Mouse (Mus musculus) neural tube, embryonic 14.5 days (tissue): ENCODE measurements at regions not wholly inside any gene's neighbourhood (a gene's known extent, or its start where the extent isn't known, plus 50 kb on each side); places are given as distances from the start of the nearest gene placed in this dataset.

Experiments used
- ATAC-seq: fragments of 200-750 bp; cut with Nextera tagmentation; 2 replicates; pipeline ENCODE4 v1.8.0; 2017; ENCODE audit warnings: low read depth, mild to moderate bottlenecking, moderate TSS enrichment, moderate library complexity
- H3K27ac ChIP-seq: fragments of 300-500 bp; sonication (generic); 2 replicates; pipeline ENCODE4 v1.5.1; 2014; ENCODE audit warnings: low read depth, mild to moderate bottlenecking, control low read depth, low read length, moderate library complexity, mixed read lengths
- H3K27me3 ChIP-seq: fragments of 300-500 bp; sonication (generic); 2 replicates; pipeline ENCODE4 v1.6.1; 2014; ENCODE audit warnings: low read length; ENCODE audit not compliant: control insufficient read depth, insufficient read depth
- H3K36me3 ChIP-seq: fragments of 300-500 bp; sonication (generic); 2 replicates; pipeline ENCODE4 v1.6.1; 2014; ENCODE audit warnings: low read length, mixed read lengths; ENCODE audit not compliant: control insufficient read depth, insufficient read depth
- H3K4me1 ChIP-seq: fragments of 300-500 bp; sonication (generic); 2 replicates; pipeline ENCODE4 v1.6.1; 2014; ENCODE audit warnings: low read length; ENCODE audit not compliant: control insufficient read depth, insufficient read depth
- H3K4me2 ChIP-seq: fragments of 300-500 bp; sonication (generic); 2 replicates; pipeline ENCODE4 v1.6.1; 2014; ENCODE audit warnings: mild to moderate bottlenecking, low read depth, low read length, control low read depth
- H3K4me3 ChIP-seq: fragments of 300-500 bp; sonication (generic); 2 replicates; pipeline ENCODE4 v1.5.1; 2014; ENCODE audit warnings: low read depth, low read length, control low read depth, mixed read lengths
- H3K9ac ChIP-seq: fragments of 300-500 bp; sonication (generic); replicated peaks from 2 replicates; pipeline ENCODE4 v1.6.1; 2014; ENCODE audit warnings: low read depth, mild to moderate bottlenecking, control low read depth, low read length, mixed read lengths
- H3K9me3 ChIP-seq: fragments of 300-500 bp; sonication (generic); 2 replicates; pipeline ENCODE4 v1.6.1; 2016; ENCODE audit warnings: low read length; ENCODE audit not compliant: control insufficient read depth
- WGBS: fragments of 180-500 bp; shearing (Covaris S2); extraction: QIAGEN DNeasy Blood & Tissue Kit; methylation state at CpG from one replicate; pipeline ENCODE4 v1.1.7; 2014; 5-methylcytosine and 5-hydroxymethylcytosine counted together

DNA sequence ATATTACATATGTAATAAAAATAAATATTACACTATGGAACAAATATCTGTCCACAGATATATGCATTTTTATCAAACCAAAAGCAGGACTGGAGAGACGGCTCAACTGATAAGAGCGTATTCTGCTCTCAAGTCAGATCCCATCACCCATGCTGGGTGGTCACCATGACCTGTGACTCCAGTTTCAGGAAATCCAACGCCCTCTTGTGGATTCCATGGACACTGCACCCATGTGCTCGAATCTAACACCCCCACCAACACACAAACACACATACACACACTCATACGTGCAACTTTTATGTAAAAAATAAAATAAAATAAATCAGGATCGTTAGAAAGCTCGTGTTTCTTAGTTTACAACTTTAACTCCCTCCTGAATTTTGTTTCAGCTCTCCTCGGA lies 76.7 kb upstream of the Otud4 start:
- no peaks in the 10 kb centered on the region for H3K9me3 ChIP-seq
- no peak overlapping the region for H3K9ac ChIP-seq
- H3K27ac ChIP-seq, result no peak overlapping the region
- no peak overlapping the region for H3K4me2 ChIP-seq
- H3K4me3 ChIP-seq, result no peak overlapping the region
- no peaks in the 10 kb centered on the region for H3K4me1 ChIP-seq
- ATAC-seq, result no peak
- H3K27me3 ChIP-seq, result no peaks in the 10 kb centered on the region
- H3K36me3 ChIP-seq, result no peaks in the 10 kb centered on the region
- WGBS, result 80% methylated on average over 8 of the region's 8 CpGs

GRCm38 (mm10) chr8:79562071-79562581 lies 77.3 kb upstream of the Otud4 start:
- Histone ChIP-seq H3K27me3 (no peaks in the 10 kb centered on the region), H3K4me1 (no peaks in the 10 kb centered on the region), H3K27ac (peak overlapping the region; percentile 25; the same call in 1 of the 2 replicates), H3K36me3 (no peaks in the 10 kb centered on the region), H3K9ac (no peak overlapping the region), H3K4me2 (no peak overlapping the region), H3K4me3 (no peak overlapping the region), H3K9me3 (no peaks in the 10 kb centered on the region)
- WGBS, result 51% methylated on average over 11 of the region's 11 CpGs
- peak; percentile 69; the same call in 1 of the 2 replicates for ATAC-seq

- Histone ChIP-seq H3K36me3 (no peaks in the 10 kb centered on the region), H3K4me1 (no peaks in the 10 kb centered on the region), H3K27ac (0 out of 2 replicates have a peak overlapping the region, but pooled peaks have one; percentile 12), H3K9me3 (no peaks in the 10 kb centered on the region), H3K27me3 (no peaks in the 10 kb centered on the region), H3K4me2 (no peak overlapping the region), H3K4me3 (no peak overlapping the region), H3K9ac (no peak overlapping the region)
- no peak for ATAC-seq
- WGBS, result 66% methylated on average over 9 of the region's 9 CpGs
Observed at GRCm38 (mm10) chr8:79561269-79562063, 78.0 kb upstream of the Otud4 start.

GRCm38 (mm10) chr8:79559516-79559915 lies 79.9 kb upstream of the Otud4 start:
- H3K9me3 ChIP-seq, result no peaks in the 10 kb centered on the region
- no peak overlapping the region for H3K27ac ChIP-seq
- H3K36me3 ChIP-seq, result no peaks in the 10 kb centered on the region
- no peak for ATAC-seq
- no peak overlapping the region for H3K4me2 ChIP-seq
- no peak overlapping the region for H3K9ac ChIP-seq
- H3K27me3 ChIP-seq, result no peaks in the 10 kb centered on the region
- no peak overlapping the region for H3K4me3 ChIP-seq
- no peaks in the 10 kb centered on the region for H3K4me1 ChIP-seq
- 92% methylated on average over 6 of the region's 6 CpGs for WGBS

GRCm38 (mm10) chr8:79554311-79554710 lies 85.1 kb upstream of the Otud4 start:
- H3K36me3 ChIP-seq, result no peaks in the 10 kb centered on the region

DNA sequence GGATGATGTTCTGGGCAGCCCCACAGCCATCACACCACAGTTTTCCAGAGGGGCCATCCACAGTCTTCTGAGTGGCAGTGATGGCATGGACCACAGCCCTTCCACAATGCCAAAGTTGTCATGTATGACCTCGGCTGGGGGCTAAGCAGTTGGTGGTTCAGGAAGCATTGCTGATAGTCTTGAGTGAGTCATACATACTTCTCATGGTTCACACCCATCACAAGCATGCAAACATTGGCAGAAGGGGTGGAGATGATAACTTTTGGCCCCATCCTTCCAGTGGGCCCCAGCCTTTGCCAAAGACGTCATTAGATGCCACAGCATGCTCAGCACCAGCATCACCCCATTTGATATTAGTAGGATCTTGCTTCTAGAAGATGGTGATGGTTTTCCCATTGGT lies 89.3 kb upstream of the Otud4 start:
- Histone ChIP-seq H3K9me3 (no peaks in the 10 kb centered on the region), H3K9ac (no peak overlapping the region)
- 87% methylated on average over 2 of the region's 2 CpGs for WGBS

More at GRCm38 (mm10) chr8:79554311-79554710, 85.1 kb upstream of the Otud4 start:
- Histone ChIP-seq H3K4me1 (no peaks in the 10 kb centered on the region), H3K4me3 (no peak overlapping the region), H3K27ac (no peak overlapping the region), H3K9ac (no peak overlapping the region), H3K9me3 (no peaks in the 10 kb centered on the region), H3K4me2 (no peak overlapping the region), H3K27me3 (no peaks in the 10 kb centered on the region)
- ATAC-seq, result no peak
- WGBS, result 85% methylated on average over 2 of the region's 4 CpGs

DNA sequence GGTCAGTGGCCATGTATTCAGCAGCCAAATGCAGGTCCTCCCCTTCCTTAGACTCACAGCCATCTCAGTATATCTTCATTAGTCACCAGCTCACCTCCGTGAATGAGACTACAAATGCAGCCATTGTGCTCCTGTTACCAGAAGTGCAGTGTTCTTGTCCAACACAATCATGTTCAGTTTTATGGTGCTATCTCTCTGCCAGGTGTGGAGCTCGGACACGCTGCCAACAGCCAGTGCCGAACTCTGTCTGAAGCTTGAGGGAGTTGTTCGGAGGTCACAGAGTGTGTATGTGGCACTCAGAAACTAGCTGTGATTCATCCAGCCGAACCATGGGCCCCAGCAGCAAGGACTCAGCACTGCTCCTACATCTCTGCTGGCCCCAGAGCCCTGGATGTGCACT lies 91.3 kb upstream of the Otud4 start:
- WGBS, result 61% methylated on average over 6 of the region's 6 CpGs
- no peak overlapping the region for H3K4me2 ChIP-seq

More for the DNA sequence above, 89.3 kb upstream of the Otud4 start:
- Histone ChIP-seq H3K36me3 (no peaks in the 10 kb centered on the region), H3K4me2 (no peak overlapping the region), H3K4me1 (no peaks in the 10 kb centered on the region), H3K27me3 (no peaks in the 10 kb centered on the region), H3K27ac (no peak overlapping the region), H3K4me3 (no peak overlapping the region)
- no peak for ATAC-seq

DNA sequence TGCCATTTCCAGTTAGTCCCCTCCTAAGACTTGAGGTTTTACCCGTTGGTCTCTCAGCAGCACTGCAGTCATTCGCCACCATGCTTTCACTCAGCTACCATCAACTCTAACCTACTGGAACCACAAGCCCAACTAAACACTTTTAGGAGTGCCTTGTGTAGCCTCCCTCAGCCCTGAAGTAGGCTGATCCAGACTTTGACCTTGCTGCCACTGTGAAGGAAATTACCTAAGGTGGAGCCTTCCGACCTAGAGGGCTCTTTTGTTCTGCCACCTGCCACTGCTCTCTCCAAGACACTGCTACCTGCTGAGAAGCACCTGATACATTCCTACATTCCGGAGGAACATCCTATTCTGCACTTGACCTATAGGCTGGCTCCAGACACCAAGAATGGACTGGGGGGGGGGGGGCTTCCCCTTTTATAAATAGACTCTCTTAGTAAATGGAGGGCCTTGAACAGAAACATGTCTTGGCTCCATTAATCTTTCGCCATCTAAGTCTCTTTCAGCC lies 93.5 kb upstream of the Otud4 start:
- no peak for ATAC-seq
- 83% methylated on average over 5 of the region's 5 CpGs for WGBS
- Histone ChIP-seq H3K4me2 (no peak overlapping the region), H3K27ac (no peak overlapping the region), H3K9me3 (no peaks in the 10 kb centered on the region), H3K4me3 (no peak overlapping the region), H3K27me3 (no peaks in the 10 kb centered on the region), H3K4me1 (no peaks in the 10 kb centered on the region), H3K36me3 (no peaks in the 10 kb centered on the region), H3K9ac (no peak overlapping the region)

More for the DNA sequence above, 91.3 kb upstream of the Otud4 start:
- H3K4me1 ChIP-seq, result no peaks in the 10 kb centered on the region
- H3K36me3 ChIP-seq, result no peaks in the 10 kb centered on the region
- H3K4me3 ChIP-seq, result no peak overlapping the region
- no peaks in the 10 kb centered on the region for H3K27me3 ChIP-seq
- H3K9me3 ChIP-seq, result no peaks in the 10 kb centered on the region
- no peak overlapping the region for H3K27ac ChIP-seq
- no peak overlapping the region for H3K9ac ChIP-seq
- ATAC-seq, result no peak

- Histone ChIP-seq H3K27ac (no peak overlapping the region), H3K27me3 (no peaks in the 10 kb centered on the region), H3K9me3 (no peaks in the 10 kb centered on the region), H3K4me1 (no peaks in the 10 kb centered on the region), H3K4me2 (no peak overlapping the region), H3K9ac (no peak overlapping the region), H3K4me3 (no peak overlapping the region), H3K36me3 (no peaks in the 10 kb centered on the region)
- no peak for ATAC-seq
- 67% methylated on average over 2 of the region's 2 CpGs for WGBS
Observed at GRCm38 (mm10) chr8:79542461-79542860, 97.0 kb upstream of the Otud4 start.
